Mouse (Mus musculus): ENCODE results near the gene Galk1. TPM values are rescaled to one million over a fixed set of nuclear protein-coding genes. Genes with fewer than 3 reads are reported as not detected.
"Not testable (repeated sequence)": the region's sequence is repeated elsewhere in the genome, so short reads cannot be mapped to it uniquely, and the experiment has no call there.

The Galk1 gene
- total RNA-seq, 2 experiments from 2014 or later, result 5.0 to 10.4 TPM

- ATAC-seq (ENCODE audit: poor library complexity, severe bottlenecking), result peak; percentile 47
Measured at GRCm38 (mm10) chr11:116030898-116031845, 18.7 kb upstream of the Galk1 start.

GRCm38 (mm10) chr11:116030088-116030897 lies 17.8 kb upstream of the Galk1 start, which contains the start of gene Unk:
TSS of gene Unk (plus strand) at chr11:116030322.
- peak; percentile 85 for ATAC-seq (ENCODE audit: poor library complexity, severe bottlenecking)

- no peak for ATAC-seq (ENCODE audit: poor library complexity, severe bottlenecking)
Measured at GRCm38 (mm10) chr11:116029086-116029865, 16.8 kb upstream of the Galk1 start.

GRCm38 (mm10) chr11:116028177-116028865 lies 15.8 kb upstream of the Galk1 start:
- ATAC-seq (ENCODE audit: poor library complexity, severe bottlenecking), result no peak

- ATAC-seq (ENCODE audit: poor library complexity, severe bottlenecking), result no peak
Measured at GRCm38 (mm10) chr11:116027756-116028155, 15.2 kb upstream of the Galk1 start, which contains the start of gene H3f3b. TSS of gene H3f3b (minus strand) at chr11:116027962.

GRCm38 (mm10) chr11:116025056-116025845 lies 12.7 kb upstream of the Galk1 start:
- ATAC-seq (ENCODE audit: poor library complexity, severe bottlenecking), result no peak

- peak; percentile 77 for ATAC-seq (ENCODE audit: poor library complexity, severe bottlenecking)
Measured at GRCm38 (mm10) chr11:116024356-116024808, 11.9 kb upstream of the Galk1 start.

GRCm38 (mm10) chr11:116023771-116024355 lies 11.3 kb upstream of the Galk1 start:
- peak; percentile 71 for ATAC-seq (ENCODE audit: poor library complexity, severe bottlenecking)

GRCm38 (mm10) chr11:116023074-116023770 lies 10.7 kb upstream of the Galk1 start:
- 0 out of 2 replicates have a peak, but pooled peaks have one; percentile 0 for ATAC-seq (ENCODE audit: poor library complexity, severe bottlenecking)

GRCm38 (mm10) chr11:116022256-116022780 lies 9.8 kb upstream of the Galk1 start:
- no peak for ATAC-seq (ENCODE audit: poor library complexity, severe bottlenecking)

GRCm38 (mm10) chr11:116021328-116022220 lies 9.1 kb upstream of the Galk1 start:
- ATAC-seq (ENCODE audit: poor library complexity, severe bottlenecking), result no peak

- no peak for ATAC-seq (ENCODE audit: poor library complexity, severe bottlenecking)
Measured at GRCm38 (mm10) chr11:116020519-116020922, 8.0 kb upstream of the Galk1 start.

- ATAC-seq (ENCODE audit: poor library complexity, severe bottlenecking), result no peak
Measured at GRCm38 (mm10) chr11:116019976-116020411, 7.5 kb upstream of the Galk1 start.

- ATAC-seq (ENCODE audit: poor library complexity, severe bottlenecking), result no peak
Measured at GRCm38 (mm10) chr11:116019360-116019791, 6.9 kb upstream of the Galk1 start.

GRCm38 (mm10) chr11:116018867-116019266 lies 6.3 kb upstream of the Galk1 start:
- ATAC-seq (ENCODE audit: poor library complexity, severe bottlenecking), result not testable (repeated sequence)

GRCm38 (mm10) chr11:116018106-116018505 lies 5.6 kb upstream of the Galk1 start:
- ATAC-seq (ENCODE audit: poor library complexity, severe bottlenecking), result peak; percentile 56

- no peak for ATAC-seq (ENCODE audit: poor library complexity, severe bottlenecking)
Measured at GRCm38 (mm10) chr11:116014821-116015220, 2.3 kb upstream of the Galk1 start.

Data from megakaryocyte, adult 5-6 weeks (primary cell).